Mouse (Mus musculus): ENCODE data around the gene 1520401A03Rik.

Gene 1520401A03Rik

GRCm38 (mm10) chr17:23722376-23723125 lies at the start of gene 1520401A03Rik:
Gene 1520401A03Rik (minus strand): TSS chr17:23722783.
- TF ChIP-seq GATA4 (IDR thresholded peaks at IDR 0.05; ENCODE audit: insufficient replicate concordance, low read length): no peak

- no peak; the same call in 1 of the 2 replicates for TF ChIP-seq GATA4 (IDR thresholded peaks at IDR 0.05; ENCODE audit: insufficient replicate concordance, low read length)
Observed at GRCm38 (mm10) chr17:23771284-23772218, 49.0 kb upstream of the 1520401A03Rik start, which contains the start of gene Flywch1. Gene Flywch1 (minus strand): TSS chr17:23771602.

- no peak for TF ChIP-seq GATA4 (IDR thresholded peaks at IDR 0.05; ENCODE audit: insufficient replicate concordance, low read length)
Observed at GRCm38 (mm10) chr17:23770896-23771283, 48.3 kb upstream of the 1520401A03Rik start.

GRCm38 (mm10) chr17:23770493-23770892 lies 47.9 kb upstream of the 1520401A03Rik start:
- no peak for TF ChIP-seq GATA4 (IDR thresholded peaks at IDR 0.05; ENCODE audit: insufficient replicate concordance, low read length)

- TF ChIP-seq GATA4 (IDR thresholded peaks at IDR 0.05; ENCODE audit: insufficient replicate concordance, low read length): no peak
Observed at GRCm38 (mm10) chr17:23762976-23763375, 40.4 kb upstream of the 1520401A03Rik start.

- no peak for TF ChIP-seq GATA4 (IDR thresholded peaks at IDR 0.05; ENCODE audit: insufficient replicate concordance, low read length)
Observed at GRCm38 (mm10) chr17:23761155-23761554, 38.6 kb upstream of the 1520401A03Rik start.

- no peak for TF ChIP-seq GATA4 (IDR thresholded peaks at IDR 0.05; ENCODE audit: insufficient replicate concordance, low read length)
Observed at GRCm38 (mm10) chr17:23760231-23760630, 37.6 kb upstream of the 1520401A03Rik start.

- TF ChIP-seq GATA4 (IDR thresholded peaks at IDR 0.05; ENCODE audit: insufficient replicate concordance, low read length): no peak
Observed at GRCm38 (mm10) chr17:23758801-23759200, 36.2 kb upstream of the 1520401A03Rik start.

GRCm38 (mm10) chr17:23757581-23757980 lies 35.0 kb upstream of the 1520401A03Rik start:
- no peak for TF ChIP-seq GATA4 (IDR thresholded peaks at IDR 0.05; ENCODE audit: insufficient replicate concordance, low read length)

- no peak for TF ChIP-seq GATA4 (IDR thresholded peaks at IDR 0.05; ENCODE audit: insufficient replicate concordance, low read length)
Observed at GRCm38 (mm10) chr17:23755689-23756088, 33.1 kb upstream of the 1520401A03Rik start.

- no peak for TF ChIP-seq GATA4 (IDR thresholded peaks at IDR 0.05; ENCODE audit: insufficient replicate concordance, low read length)
Observed at GRCm38 (mm10) chr17:23749400-23750191, 27.0 kb upstream of the 1520401A03Rik start.

- TF ChIP-seq GATA4 (IDR thresholded peaks at IDR 0.05; ENCODE audit: insufficient replicate concordance, low read length): no peak
Observed at GRCm38 (mm10) chr17:23748631-23749391, 26.2 kb upstream of the 1520401A03Rik start.

GRCm38 (mm10) chr17:23748026-23748425 lies 25.4 kb upstream of the 1520401A03Rik start:
- TF ChIP-seq GATA4 (IDR thresholded peaks at IDR 0.05; ENCODE audit: insufficient replicate concordance, low read length): no peak

- TF ChIP-seq GATA4 (IDR thresholded peaks at IDR 0.05; ENCODE audit: insufficient replicate concordance, low read length): no peak
Observed at GRCm38 (mm10) chr17:23747471-23747870, 24.9 kb upstream of the 1520401A03Rik start.
